Mouse (Mus musculus) common myeloid progenitor, adult 5-6 weeks (primary cell): Measurements from ENCODE around the gene Ngdn. TPM values are rescaled to one million over a fixed set of nuclear protein-coding genes. Genes with fewer than 3 reads are reported as not detected.
"Not testable (repeated sequence)": the region's sequence is repeated elsewhere in the genome, so short reads cannot be mapped to it uniquely, and the experiment has no call there.

Experiments used
- ATAC-seq: replicated peaks from 2 replicates; pipeline ENCODE4 v1.8.0; 2016; ENCODE audit warnings: low read depth, mild to moderate bottlenecking, moderate TSS enrichment, inconsistent platforms; ENCODE audit not compliant: poor library complexity, severe bottlenecking
- total RNA-seq: library from RNA; stranded (forward); fragments of 200-1000, 187-1606 nt; gene quantifications from 2 replicates; pipeline ENCODE4 v1.2.3, GENCODE M21; 2017

Gene Ngdn
- total RNA-seq, 1 experiment from 2014 or later: 53.3 TPM

DNA sequence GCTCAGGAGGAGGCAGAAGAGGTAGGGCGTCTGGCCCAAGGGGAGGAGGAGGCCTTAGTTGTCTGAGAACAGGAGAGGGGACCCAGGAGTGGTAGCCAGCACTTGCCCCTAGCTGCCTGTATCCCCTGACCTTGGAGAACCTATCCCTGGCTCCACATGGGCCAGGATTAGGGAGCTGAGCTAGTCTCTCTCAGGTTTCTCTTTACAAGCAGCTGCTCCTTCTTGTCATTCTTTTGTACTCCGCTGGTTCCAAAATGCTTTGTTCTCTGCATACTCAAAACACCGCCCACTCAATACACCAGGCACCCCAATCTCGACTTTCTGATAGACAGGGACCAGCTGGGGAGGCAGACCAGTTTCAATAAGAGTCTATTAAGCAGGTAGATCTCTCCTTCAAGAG is 18.0 kb upstream of the Ngdn start:
- ATAC-seq: no peak

DNA sequence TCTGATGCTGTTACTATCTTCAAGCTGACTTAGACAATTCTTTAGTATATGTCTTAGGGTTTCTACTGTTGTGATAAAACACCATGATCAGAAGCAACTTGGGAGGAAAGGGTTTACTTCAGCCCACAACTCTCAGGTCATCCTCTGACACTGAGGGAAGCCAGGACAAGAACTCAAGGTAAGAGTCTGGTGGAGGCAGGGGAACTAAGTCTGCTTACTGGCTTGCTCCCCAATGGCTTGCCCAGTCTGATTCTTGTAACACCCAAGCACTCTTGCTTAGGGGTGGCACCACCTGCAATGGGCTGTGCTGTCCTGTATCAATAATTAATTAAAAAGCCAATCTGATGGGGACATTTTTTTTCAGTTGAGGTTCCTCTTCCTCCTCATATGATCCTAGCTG is 16.6 kb upstream of the Ngdn start:
- ATAC-seq: no peak

DNA sequence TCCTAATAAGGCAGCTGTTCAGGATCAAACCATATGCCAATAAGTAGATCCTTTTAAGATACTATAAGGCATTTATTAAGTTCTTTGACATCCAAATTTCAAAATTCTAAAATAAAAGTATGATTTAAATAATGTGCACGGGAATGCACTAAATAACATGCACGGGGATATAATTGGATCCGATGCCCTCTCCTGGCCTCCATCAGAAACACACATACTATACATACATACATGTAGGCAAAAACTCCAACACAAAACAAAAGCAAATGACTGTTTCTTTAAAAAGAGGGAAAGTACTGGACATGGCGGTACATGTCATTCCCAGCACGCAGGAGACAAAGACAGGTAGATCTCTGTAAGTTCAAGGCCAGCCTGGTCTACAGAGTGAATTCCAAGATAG is 15.4 kb upstream of the Ngdn start:
- not testable (repeated sequence) for ATAC-seq

DNA sequence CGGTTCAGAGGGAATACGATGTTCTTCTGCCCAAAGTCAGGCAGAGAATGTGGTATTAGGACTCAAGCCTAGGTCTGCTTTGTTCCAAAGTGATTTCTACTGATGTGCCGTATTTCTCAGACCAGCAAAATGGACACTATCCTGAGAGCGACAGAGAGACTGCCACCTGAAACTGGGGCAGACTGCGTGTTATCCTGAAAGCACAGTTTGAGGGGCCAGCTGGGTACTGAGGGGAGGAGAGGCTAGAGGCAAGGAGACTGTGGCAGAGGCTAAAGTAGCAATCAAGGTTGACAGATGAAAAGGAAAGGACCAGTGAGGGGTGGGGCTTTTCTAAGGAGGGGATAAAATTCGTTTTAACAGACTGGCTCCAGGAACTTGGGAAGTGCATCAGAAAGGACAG is 14.4 kb upstream of the Ngdn start:
- no peak for ATAC-seq

DNA sequence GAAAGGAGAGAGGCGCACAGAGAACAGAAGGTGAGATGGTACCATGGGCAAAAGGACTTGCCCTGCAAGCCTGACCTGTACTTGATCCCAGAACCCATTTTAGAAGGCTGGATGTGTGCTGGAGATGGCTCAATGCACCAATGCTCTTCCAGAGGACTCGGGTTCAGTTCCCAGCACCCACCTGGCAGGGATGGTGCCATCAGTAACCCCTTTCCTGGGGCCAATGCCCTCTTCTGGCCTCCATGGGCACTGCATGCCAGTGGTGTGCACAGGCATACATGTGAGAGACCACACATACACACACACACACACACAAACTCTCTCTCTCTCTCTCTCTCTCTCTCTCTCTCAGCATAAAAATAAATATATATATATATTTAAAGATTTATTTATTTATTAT is 13.8 kb upstream of the Ngdn start:
- no peak for ATAC-seq

DNA sequence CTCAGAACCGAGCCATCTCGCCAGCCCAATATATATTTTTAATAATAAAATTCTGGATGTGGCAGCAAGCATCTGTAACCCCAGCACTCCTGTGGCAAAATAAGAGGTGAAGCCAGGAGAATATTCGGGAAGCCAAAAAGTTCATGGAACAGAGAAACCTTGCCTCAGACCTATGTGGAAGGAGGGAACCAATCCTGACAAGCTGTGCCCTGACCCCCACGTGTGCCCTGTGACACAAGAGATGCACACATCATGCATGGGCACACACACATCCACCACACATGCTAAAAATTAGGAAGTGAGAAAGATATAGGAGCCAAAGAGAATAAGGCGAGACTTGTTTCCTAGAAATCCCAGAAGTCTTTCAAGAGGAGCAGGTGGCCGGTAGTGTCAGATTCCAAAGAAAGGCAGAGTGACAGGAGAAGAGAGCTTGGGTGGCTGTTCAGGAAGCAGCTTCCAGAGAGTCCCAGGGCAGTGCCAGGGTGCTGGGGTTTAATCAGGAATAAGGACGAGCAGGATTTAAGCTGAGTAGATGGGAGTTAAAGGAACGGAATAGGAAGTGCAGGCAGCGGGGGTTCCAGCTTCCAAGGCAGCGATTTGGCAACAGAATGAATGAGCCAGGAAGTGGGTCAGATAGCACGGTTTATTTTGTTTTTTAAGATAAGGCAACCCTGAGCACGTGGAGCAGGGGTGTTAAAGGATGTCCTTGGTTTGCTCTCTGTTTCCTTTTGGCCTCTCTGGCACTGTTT is 13.1 kb upstream of the Ngdn start:
- ATAC-seq: peak; percentile 68

DNA sequence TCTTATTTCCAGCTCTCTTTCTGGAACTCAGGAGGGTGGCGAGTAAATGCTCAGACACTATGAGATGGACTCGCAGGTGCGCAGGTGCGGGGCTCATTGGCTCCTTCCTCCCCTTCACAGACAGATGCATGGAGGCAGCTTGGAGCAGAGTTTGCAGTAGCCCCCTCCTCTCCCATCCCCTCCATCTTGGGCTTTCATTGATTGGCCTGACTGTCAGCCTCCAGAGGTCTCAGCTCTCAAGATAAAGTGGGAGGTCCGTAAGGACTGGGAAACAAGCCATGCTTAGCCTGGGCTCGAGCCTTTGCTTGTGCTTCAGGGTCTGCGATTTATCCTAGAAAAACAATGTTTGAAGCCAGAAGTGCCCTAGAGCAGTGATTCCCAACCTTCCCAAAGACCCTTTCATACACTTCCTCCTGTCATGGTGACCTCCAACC is 12.6 kb upstream of the Ngdn start:
- ATAC-seq: no peak

DNA sequence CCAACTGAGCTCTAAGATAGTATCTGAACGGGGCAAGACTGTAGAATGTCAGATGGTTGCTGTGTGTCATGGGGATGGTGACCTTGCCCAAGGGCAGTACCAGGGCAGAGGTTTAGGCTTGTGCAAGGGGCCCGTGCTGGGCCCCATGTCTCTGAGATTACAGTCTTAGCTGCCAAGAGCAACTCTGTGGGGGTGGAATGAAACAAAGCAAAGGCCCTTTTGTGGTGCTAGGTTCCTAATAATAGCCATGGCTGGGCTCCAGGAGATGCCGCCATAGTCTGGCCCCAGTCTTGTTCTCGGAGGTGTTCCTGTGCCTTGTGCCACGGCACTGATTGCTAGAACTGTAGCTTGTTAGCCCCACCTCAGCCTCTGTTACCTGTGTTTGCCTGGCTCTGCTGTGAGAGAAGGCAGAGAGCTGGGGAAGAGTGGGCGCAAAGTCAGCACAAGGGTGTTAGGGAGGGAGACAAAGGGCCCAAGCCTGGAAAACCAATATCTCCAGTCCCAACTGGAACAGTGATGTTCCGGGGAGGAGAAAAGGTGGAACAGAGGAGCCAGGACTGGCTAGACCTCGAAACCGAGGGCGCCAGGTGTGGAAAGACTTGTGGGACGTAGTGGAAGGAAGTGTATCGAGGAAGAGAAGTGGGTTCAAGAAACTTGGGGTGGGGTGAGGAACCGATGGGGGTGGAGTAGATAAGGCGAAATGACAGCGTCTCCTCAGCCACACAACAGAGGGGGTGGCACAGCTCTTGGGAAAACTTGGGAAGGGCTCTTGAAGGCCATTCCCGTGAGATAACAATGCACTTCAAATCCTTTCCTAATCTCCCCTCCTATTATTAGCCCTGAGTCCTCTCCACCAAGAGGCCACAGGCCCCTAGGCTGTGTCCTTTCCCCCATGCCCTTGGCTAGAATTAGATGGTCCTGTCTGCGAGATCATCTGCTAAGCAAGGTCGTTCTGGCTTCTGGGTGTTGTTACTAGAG is 11.1 kb upstream of the Ngdn start:
- 0 out of 2 replicates have a peak, but pooled peaks have one; percentile 23 for ATAC-seq

DNA sequence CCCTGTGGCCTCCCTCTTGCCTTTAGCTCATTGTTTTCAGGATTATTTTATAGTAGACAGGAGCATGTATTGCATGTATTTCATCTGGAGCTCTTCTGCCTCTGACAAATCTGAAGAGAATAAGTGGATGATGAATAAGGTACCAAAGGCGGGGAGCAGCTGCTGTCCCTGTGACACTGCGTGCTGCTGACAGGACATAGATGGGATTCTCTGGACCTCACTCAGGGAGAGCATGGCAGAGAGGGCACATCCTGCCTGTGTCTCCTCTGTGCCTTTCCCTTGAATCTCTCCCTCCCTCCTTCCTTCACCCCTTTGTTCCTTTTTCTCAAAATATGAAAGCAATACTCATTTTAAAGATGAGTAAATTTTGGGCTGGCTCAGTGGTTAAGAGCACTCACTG is 9.7 kb upstream of the Ngdn start:
- no peak for ATAC-seq

DNA sequence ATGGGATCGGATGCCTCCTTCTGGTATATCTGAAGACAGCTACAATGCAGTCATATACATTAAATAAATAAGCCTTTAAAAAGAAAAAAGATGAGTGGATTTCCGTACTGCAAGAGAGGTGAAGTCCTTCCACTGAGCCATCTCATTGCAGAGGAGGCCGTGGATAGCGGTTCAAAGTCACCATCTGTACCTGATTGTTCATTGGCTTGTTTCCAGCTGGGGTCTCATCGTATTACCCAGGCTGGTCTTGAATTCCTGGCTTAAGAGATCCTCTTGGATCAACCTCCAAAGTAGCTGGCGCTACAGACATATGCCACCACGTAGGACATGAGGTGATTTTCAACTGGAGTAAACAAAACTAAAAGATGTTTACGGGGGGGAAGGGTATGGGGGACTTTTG is 9.3 kb upstream of the Ngdn start:
- no peak for ATAC-seq

DNA sequence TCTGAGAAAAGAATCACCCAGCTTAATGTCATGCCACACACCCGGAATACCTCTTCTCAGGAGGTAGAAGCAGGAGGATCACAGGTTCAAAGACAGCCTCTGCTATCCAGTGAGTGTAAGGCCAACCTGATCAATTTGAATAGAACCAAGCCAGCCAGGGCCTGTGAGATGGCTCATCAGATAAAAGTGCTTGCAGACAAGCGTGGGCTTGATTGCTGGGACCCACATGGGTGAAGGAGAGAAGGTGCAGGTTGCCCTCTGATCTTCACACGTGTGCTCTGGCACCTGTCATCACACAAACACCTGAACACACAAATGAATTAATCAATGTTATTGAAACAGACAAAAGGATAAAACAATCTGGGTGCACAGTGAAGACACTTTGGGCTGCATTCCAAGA is 8.7 kb upstream of the Ngdn start:
- ATAC-seq: no peak

DNA sequence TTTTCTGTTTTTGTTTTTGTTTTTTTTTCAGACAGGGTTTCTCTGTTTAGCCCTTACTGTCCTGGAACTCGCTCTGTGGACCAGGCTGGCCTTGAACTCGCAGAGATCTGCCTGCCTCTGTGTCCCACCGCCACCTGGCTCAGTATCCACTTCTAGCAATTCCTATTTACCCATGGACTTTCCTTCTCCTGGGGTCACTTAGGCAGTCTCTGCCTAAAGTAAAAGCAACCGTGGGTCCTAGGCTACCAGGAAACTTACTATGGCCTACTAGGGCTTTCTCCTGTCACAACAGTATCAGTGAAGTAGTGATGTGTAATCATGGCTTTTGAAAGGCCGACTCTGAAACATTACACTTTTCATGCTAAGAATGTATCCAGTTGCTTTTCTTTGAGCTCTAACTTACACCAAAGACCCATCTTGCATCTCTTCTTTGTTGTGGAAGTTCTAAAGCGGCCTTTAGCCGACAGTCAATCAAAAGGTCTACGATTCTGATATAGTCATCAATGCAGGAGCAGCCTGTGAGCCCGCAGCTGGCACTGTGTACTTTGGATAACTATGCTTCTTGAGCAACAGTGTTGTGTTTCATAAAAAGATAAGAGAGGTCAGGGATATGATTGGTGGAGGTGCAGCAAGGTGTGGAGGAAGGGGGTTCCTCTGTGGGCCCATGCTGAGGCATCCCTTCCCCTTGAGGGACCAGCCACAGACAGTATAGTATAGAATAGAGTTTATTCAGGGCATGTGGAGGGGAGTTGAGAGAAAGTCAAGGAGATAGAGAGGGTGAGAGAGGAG is 7.9 kb upstream of the Ngdn start:
- no peak for ATAC-seq

DNA sequence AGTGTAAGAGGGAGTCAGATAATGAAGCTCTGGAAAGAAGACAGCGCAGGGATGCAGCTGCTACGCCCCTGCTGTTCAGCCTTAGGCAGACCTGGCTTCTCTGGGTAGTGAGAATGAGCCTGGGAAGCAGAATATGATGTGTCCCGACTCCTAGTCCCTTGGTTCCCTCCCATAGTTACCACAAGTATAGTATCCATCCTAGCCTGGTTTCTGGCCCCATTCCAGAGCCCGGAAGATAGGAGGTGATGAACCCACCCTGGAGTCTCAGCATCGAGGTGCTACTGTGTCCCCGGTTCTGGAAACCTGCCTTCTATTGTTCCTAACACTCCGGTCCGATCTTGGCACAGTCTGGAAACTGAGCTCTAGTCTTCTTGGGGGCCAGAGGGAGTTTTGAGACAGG is 6.8 kb upstream of the Ngdn start:
- no peak for ATAC-seq

DNA sequence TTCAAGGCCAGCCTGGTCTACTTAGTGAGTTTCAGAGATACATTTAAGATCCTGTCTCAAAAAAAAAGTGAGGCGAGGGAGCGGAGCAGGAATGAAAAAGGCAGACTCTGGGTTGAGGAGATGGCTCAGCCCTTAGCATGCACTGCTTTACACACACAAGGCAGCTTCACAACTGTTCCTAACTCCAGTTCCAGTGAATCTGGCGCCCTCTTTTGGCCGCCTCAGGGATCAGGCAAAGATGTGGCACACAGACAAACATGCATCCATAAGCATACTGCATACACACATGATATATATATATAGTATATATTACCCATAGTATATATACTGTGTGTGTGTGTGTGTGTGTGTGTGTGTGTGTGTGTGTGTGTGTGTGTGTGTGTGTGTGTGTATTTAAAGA is 4.1 kb upstream of the Ngdn start:
- no peak for ATAC-seq

DNA sequence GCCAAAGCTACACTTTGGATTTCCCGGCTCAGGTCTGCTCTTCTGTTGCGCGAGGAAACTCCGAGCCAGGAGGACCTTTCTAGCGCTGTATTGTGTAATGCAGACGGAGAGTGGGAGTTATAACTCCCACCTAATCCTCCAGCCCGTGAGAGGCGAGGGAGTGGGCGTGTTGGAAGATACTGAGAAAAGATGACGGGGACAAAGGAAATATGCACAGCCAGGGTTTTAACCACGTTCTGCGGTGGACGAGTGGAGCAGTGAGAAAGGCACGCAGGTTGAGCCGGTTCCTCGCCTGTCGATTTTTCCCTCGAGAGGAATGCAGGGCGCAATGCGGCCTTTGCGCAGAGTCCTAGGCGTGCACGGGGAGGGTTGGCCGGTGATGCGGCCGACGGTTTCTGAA is 663 bp upstream of the Ngdn start:
- peak; percentile 43 for ATAC-seq

DNA sequence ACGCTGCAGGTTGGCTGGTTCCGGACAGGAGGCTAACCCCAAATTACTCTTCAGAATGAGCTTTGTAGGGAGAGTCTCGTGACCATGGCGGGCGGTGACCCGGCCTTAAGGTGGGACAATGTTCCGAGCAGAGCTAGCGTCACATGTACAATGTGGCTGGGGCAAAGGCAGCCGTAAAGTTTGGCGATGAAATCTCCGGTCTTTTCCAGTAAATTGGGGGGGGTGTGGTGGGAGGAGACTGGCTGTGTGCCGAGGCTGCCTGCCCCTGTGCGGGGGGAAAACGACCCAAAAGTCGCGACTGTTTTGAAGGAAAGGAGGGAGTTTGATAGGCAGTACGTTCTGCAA is 485 bp downstream of the Ngdn start:
- ATAC-seq: peak; percentile 7

DNA sequence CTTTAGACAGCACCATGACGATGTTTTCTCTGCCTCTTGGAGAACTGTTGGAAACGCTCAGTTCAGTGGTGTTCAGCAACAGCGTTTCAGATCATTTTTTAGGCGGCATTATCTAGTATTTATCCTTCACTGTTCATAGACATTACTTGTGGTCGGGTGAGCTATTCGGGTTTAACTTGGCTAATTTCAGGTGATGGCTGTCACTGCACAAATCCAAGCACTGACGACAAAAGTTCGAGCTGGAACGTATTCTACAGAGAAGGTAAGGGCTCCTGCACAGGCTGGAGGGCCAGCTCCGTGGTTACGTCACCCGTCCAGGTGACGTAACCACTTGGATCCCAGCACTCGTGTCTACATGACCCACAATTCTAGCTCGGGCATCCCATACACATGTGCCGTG is 1.6 kb downstream of the Ngdn start:
- no peak for ATAC-seq

DNA sequence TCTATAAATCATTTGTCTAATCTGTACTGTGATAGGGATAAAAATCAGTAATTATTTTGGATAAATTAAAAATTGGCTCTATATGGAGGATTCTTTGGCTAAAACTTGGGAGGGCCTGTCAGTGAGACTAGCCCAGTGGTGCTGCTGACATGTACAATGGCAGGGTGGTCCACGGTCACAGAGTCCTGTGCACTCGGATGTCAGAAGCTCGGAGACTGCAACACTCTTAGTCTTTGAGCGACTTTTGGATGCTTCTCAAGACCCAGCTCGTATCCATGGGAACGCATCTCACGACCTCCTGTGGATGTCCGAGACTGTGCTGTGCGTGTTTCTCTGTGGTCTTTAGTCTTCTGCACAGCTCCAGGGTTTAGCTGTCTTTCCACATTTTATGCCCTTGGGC is 5.1 kb downstream of the Ngdn start:
- no peak for ATAC-seq

DNA sequence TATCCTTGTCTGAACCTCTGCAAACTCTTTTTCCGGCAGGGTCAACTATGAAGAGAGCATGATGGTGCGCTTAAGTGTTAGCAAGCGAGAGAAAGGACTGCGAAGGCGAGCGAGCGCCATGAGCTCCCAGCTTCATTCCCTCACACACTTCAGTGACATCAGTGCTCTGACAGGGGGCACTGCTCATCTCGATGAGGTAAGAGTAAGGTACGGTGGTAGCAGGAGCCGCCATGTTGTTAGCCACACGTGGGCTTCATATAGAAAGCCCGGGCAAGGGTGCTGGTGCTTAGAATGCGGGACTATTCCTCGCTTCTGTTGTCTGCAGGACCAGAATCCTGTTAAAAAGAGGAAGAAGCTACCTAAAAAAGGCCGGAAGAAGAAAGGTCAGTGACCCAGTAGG is 7.8 kb downstream of the Ngdn start:
- no peak for ATAC-seq

DNA sequence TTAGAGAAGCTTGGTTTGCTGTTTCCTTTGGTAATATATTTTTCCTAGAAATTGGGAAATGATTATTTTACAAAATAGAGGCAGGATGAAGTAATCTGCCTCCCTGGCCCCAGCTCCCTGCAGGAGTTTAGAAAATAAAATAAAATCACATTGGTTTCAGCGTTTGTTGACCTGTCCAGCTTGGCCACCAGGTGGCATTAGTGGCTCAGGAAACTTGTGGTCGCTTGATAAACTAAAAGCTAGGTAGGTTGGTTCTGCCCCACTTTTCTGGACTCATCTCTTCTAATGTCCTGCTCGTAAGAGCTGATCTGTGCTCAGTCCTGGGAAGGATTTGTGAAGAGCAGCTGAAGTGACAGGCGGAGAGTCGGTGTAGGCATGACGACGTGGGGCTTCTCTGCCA is 9.0 kb downstream of the Ngdn start:
- 0 out of 2 replicates have a peak, but pooled peaks have one; percentile 53 for ATAC-seq

DNA sequence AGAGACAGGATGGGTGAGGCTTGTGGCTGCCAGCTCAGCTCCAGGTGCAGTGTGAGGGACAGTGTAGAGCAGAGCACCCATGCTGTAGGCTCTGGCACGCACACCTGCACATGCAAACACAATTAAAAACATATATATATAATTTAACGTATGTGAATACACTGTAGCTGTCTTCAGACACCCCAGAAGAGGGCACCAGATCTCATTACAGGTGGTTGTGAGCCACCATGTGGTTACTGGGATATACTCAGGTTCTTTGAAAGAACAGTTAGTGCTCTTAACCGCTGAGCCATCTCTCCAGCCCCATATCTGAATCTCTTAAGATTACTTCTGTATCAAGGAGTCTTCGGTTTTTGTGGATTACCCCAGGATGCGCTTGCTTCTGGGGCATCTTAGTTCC is 10.3 kb downstream of the Ngdn start:
- no peak for ATAC-seq
